Mouse (Mus musculus) spleen, adult 2 months (tissue): Measurements from ENCODE around the gene Megf8.

Experiments used
- CTCF ChIP-seq: fragments of 200-500 bp; IDR thresholded peaks from 2 replicates; pipeline ENCODE4 v1.5.1; 2011; ENCODE audit warnings: mild to moderate bottlenecking, inconsistent platforms; ENCODE audit not compliant: insufficient read depth, insufficient read length, insufficient replicate concordance; ENCODE audit errors: extremely low read depth
- POLR2A ChIP-seq: fragments of 200-500 bp; IDR thresholded peaks from 2 replicates; pipeline ENCODE4 v1.6.1; 2011; ENCODE audit warnings: low read depth, low read length, inconsistent platforms

GRCm38 (mm10) chr7:25301063-25301462 is 15.9 kb upstream of the Megf8 start, which contains the start of gene Prr19:
- TF ChIP-seq POLR2A, result no peak
- no peak for TF ChIP-seq CTCF
